Mouse (Mus musculus): ENCODE results near the gene Klk12. TPM values are rescaled to one million over a fixed set of nuclear protein-coding genes. Genes with fewer than 3 reads are reported as not detected.

Klk12 gene
- not detected for polyA plus RNA-seq (2017; shearing (Covaris generic))

DNA sequence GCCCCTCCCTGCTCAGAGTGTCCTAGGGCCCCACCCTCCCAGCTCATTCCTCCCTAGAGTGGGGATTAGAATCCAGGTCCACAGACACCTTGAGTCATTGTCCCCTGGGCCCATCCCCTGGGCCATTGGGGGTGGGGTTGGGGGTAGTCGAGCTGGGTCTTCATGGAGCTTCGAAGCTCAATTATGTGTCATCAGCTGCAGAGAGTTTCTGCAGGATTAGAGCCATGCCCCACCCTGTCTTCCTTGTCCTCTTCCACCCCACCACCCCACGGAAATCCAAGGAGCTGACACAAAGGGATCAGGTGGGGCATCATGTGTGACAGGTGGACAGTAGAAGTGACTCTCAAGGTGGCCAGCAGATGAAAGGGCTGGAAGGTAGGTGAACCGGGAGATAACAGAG is at the start of gene Klk12:
TSS of gene Klk12 (plus strand) at position 301 of the 400 bp plus-strand sequence.

DNA sequence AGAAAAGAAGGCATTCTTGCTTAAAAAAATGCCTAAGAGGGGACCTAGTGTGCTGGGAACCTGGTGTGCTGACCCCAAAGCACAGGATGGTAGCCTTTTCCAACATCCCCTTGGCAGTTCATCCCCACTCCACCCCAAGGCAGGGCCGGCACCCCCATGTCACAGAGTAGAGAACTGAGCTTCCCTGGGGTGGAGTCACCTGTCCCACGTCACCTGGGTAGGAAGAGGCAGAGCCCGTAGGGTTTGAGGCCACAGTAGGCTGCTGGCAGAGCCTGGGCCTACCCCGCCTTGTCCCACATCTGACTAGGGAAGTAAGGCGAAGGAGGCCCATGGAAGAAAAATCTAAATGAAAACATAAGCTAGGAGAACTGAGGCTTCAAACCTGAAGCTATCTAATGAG is 5.7 kb downstream of the Klk12 start, which contains the start of gene Klk11:
TSS of gene Klk11 (plus strand) at position 241 of the 400 bp plus-strand sequence.

DNA sequence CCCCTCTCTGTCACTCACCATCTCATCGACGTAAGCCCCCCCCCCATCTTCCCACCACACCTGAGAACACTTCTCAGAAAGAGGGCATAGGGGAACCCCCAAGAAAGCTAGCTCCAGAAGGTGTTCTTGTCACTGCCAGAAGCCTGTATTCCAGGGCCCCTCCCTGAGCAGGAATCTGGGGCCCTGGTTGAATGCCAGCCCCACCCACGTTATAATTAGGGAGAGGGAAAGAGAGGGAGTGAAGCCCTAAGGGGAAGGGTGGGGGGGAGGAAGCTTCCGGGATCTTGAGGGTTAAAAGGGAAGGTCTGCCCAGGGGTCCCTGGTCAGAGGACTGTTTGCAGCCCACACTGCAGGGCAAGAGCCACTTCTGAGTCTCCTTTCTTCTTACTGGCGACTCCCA is 12.0 kb downstream of the Klk12 start, which contains the start of gene Klk10:
TSS of gene Klk10 (plus strand) at position 290 of the 400 bp plus-strand sequence.

DNA sequence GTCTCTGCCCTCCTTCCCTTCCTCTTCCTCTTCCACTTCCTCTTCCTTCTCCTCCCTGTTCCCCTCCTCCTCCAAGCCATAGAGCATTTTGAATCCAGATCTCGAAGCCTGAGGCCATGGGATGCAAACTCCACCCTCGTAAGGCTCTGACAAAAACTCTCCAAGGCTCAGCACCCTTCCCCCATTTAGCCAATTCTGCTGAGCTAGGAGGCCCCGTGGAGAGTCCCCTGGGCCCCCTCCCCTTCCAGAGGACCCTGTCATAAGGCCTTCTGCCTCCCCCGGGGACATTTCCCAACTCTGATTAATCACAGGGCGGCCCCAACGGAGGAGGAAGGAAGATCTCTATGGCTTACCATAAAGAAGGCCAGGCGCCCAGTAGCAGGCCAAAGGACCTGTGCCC is 22.9 kb downstream of the Klk12 start, which contains the start of gene Klk9:
TSS of gene Klk9 (plus strand) at position 301 of the 400 bp plus-strand sequence.

DNA sequence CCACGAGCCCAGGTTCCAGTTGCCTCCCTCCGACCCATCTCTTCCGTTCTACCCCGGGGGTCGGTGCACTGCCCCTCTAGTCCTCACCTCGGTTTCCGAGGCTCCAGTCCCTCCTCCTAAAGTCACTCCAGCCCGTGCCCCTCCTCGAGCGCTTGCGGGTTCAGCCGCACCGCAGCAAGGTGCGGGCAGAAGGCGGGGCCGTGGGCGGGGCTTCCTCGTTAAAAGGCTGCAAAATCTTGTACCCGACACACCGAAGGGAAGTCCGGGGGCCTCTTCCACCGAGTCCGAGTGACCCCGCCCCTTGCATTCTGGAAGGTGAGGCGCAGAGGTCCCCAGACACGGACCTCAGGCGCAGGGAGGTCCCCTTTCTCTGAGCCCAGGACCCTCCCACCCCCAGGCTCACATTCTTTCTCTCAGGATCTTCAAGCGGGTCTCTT is 28.7 kb downstream of the Klk12 start, which contains the start of gene Klk8:
TSS of gene Klk8 (plus strand) at position 245 of the 437 bp plus-strand sequence.

DNA sequence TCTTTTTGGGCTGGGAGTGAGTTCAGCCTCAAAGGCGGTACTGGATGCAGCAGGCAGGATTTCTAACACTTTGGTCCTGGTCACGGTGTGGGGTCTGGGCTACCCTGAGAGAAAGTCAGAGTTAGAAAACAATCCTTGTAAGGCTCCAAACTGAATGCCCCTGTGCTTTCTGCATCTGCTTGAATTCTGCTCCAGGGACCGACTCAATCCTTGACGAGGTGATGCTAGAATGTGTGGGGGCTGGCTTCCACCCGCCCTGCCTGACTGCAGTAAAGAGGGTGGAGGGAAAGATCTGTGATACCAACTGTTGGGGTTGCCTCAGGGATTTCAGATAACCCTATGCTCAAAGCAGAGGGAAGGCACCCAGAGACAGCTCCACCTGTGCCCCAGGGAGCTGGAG is 42.3 kb downstream of the Klk12 start, which contains the start of gene Klk7:
TSS of gene Klk7 (plus strand) at position 301 of the 400 bp plus-strand sequence.

Other genes with a start within 250 kb of the Klk12 start
- 0.29 TPM for gene Cd33, start 224.5 kb upstream of the Klk12 start, polyA plus RNA-seq (2017; shearing (Covaris generic))
- gene Zfp658, start 206.6 kb upstream of the Klk12 start, polyA plus RNA-seq (2017; shearing (Covaris generic)): 5.5 TPM
- 13.9 TPM for gene Zfp719, start 189.3 kb upstream of the Klk12 start, polyA plus RNA-seq (2017; shearing (Covaris generic))
- not detected for gene Zfp819, start 161.7 kb upstream of the Klk12 start, polyA plus RNA-seq (2017; shearing (Covaris generic))
- not detected for gene Ceacam18, start 134.2 kb upstream of the Klk12 start, polyA plus RNA-seq (2017; shearing (Covaris generic))
- gene Siglece, start 108.7 kb upstream of the Klk12 start, polyA plus RNA-seq (2017; shearing (Covaris generic)): 1.4 TPM
- gene Ctu1, start 96.9 kb upstream of the Klk12 start, polyA plus RNA-seq (2017; shearing (Covaris generic)): 3.6 TPM
- not detected for gene Klk14, start 78.5 kb upstream of the Klk12 start, polyA plus RNA-seq (2017; shearing (Covaris generic))
- not detected for gene Klk13, start 56.3 kb upstream of the Klk12 start, polyA plus RNA-seq (2017; shearing (Covaris generic))
- gene Klk11, start 5.7 kb downstream of the Klk12 start, polyA plus RNA-seq (2017; shearing (Covaris generic)): 0.38 TPM
- not detected for gene Klk10, start 12.1 kb downstream of the Klk12 start, polyA plus RNA-seq (2017; shearing (Covaris generic))
- gene Klk9, start 23.0 kb downstream of the Klk12 start, polyA plus RNA-seq (2017; shearing (Covaris generic)): 0.43 TPM
- 144 TPM for gene Klk8, start 28.7 kb downstream of the Klk12 start, polyA plus RNA-seq (2017; shearing (Covaris generic))
- 0.24 TPM for gene Klk7, start 42.4 kb downstream of the Klk12 start, polyA plus RNA-seq (2017; shearing (Covaris generic))
- gene Klk6, start 55.6 kb downstream of the Klk12 start, polyA plus RNA-seq (2017; shearing (Covaris generic)): not detected
- gene Klk5, start 73.1 kb downstream of the Klk12 start, polyA plus RNA-seq (2017; shearing (Covaris generic)): not detected
- gene Klk4, start 112.3 kb downstream of the Klk12 start, polyA plus RNA-seq (2017; shearing (Covaris generic)): not detected
- gene Klk15, start 164.8 kb downstream of the Klk12 start, polyA plus RNA-seq (2017; shearing (Covaris generic)): not detected
- not detected for gene Klk1b8, start 181.8 kb downstream of the Klk12 start, polyA plus RNA-seq (2017; shearing (Covaris generic))
- not detected for gene Klk1b1, start 197.9 kb downstream of the Klk12 start, polyA plus RNA-seq (2017; shearing (Covaris generic))
- 0.88 TPM for gene Klk1b9, start 207.2 kb downstream of the Klk12 start, polyA plus RNA-seq (2017; shearing (Covaris generic))
- not detected for gene Klk1b11, start 227.0 kb downstream of the Klk12 start, polyA plus RNA-seq (2017; shearing (Covaris generic))
- not detected for gene Klk1b26, start 243.3 kb downstream of the Klk12 start, polyA plus RNA-seq (2017; shearing (Covaris generic))

All from activated CD4-positive, CD25-positive, alpha-beta regulatory T cell, adult 9 weeks (primary cell).